Mouse (Mus musculus) heart, postnatal 4 days (tissue): Measurements from ENCODE around the gene Hoxd3. TPM values are rescaled to one million over a fixed set of nuclear protein-coding genes. Genes with fewer than 3 reads are reported as not detected.

Experiments
- DNase-seq: peaks from one replicate; pipeline ENCODE4 v3.0.0; 2021
- total RNA-seq, 2 experiments: library from RNA; stranded (reverse); gene quantifications; 2 replicates each; pipeline ENCODE4 v1.2.3; 2021

The Hoxd3 gene
- total RNA-seq, 2 experiments from 2014 or later, result 0.11 TPM; not detected in 1

GRCm38 (mm10) chr2:74679596-74679971 lies 32.1 kb upstream of the Hoxd3 start:
- no peak for DNase-seq

GRCm38 (mm10) chr2:74679980-74680379 lies 31.7 kb upstream of the Hoxd3 start:
- no peak for DNase-seq

- no peak for DNase-seq
Observed at GRCm38 (mm10) chr2:74680561-74681398, 30.9 kb upstream of the Hoxd3 start.

- no peak for DNase-seq
Observed at GRCm38 (mm10) chr2:74681594-74682531, 29.9 kb upstream of the Hoxd3 start.

GRCm38 (mm10) chr2:74682796-74683195 lies 28.9 kb upstream of the Hoxd3 start:
- no peak for DNase-seq

- DNase-seq, result no peak
Observed at GRCm38 (mm10) chr2:74683471-74683951, 28.2 kb upstream of the Hoxd3 start.

- DNase-seq, result no peak
Observed at GRCm38 (mm10) chr2:74684106-74684505, 27.6 kb upstream of the Hoxd3 start.

- DNase-seq, result no peak
Observed at GRCm38 (mm10) chr2:74685059-74685603, 26.6 kb upstream of the Hoxd3 start.

- DNase-seq, result peak; percentile 76
Observed at GRCm38 (mm10) chr2:74686301-74686987, 25.3 kb upstream of the Hoxd3 start.

GRCm38 (mm10) chr2:74686988-74687697 lies 24.6 kb upstream of the Hoxd3 start:
- no peak for DNase-seq

- DNase-seq, result no peak
Observed at GRCm38 (mm10) chr2:74687698-74688555, 23.8 kb upstream of the Hoxd3 start.

- no peak for DNase-seq
Observed at GRCm38 (mm10) chr2:74688795-74689573, 22.7 kb upstream of the Hoxd3 start.

- no peak for DNase-seq
Observed at GRCm38 (mm10) chr2:74689574-74690337, 22.0 kb upstream of the Hoxd3 start.

GRCm38 (mm10) chr2:74690338-74690716 lies 21.4 kb upstream of the Hoxd3 start:
- DNase-seq, result no peak

- DNase-seq, result peak; percentile 68
Observed at GRCm38 (mm10) chr2:74691022-74691951, 20.4 kb upstream of the Hoxd3 start, which contains the start of gene Hoxd10. Gene Hoxd10 (plus strand): TSS chr2:74691924.

GRCm38 (mm10) chr2:74691995-74692807 lies 19.5 kb upstream of the Hoxd3 start:
- no peak for DNase-seq
